Mouse (Mus musculus) CH12.LX (cell line): ENCODE results near the gene Fam50b.

Source experiments
- CTCF ChIP-seq, 2 experiments: IDR thresholded peaks in 1 of 2; conservative IDR thresholded peaks in 1 of 2; 2 replicates each; pipeline ENCODE4 v1.5.1; 2011 to 2012; ENCODE audit warnings: low read depth in 2 of 2, low read length in 2 of 2, improper control_type of control experiment in 1 of 2, inconsistent platforms in 1 of 2, mild to moderate bottlenecking in 1 of 2, moderate library complexity in 1 of 2
- E2F4 ChIP-seq: IDR thresholded peaks from 2 replicates; pipeline ENCODE4 v1.6.1; 2011; ENCODE audit warnings: low read depth, low read length, improper control_type of control experiment; ENCODE audit not compliant: insufficient replicate concordance
- EP300 ChIP-seq: IDR thresholded peaks from 2 replicates; pipeline ENCODE4 v1.6.1; 2011; ENCODE audit warnings: low read length, improper control_type of control experiment
- GABPA ChIP-seq: IDR thresholded peaks from 2 replicates; pipeline ENCODE4 v1.6.1; 2012; ENCODE audit warnings: low read depth, low read length, improper control_type of control experiment, inconsistent platforms; ENCODE audit not compliant: insufficient replicate concordance
- JUND ChIP-seq: conservative IDR thresholded peaks from 2 replicates; pipeline ENCODE4 v1.6.1; 2011; ENCODE audit warnings: low read depth, low read length, improper control_type of control experiment
- POLR2A ChIP-seq: IDR thresholded peaks from 2 replicates; pipeline ENCODE4 v1.6.1; 2011; ENCODE audit warnings: low read depth, mild to moderate bottlenecking, improper control_type of control experiment, low read length
- RAD21 ChIP-seq: IDR thresholded peaks from 2 replicates; pipeline ENCODE4 v1.6.1; 2011; ENCODE audit warnings: low read depth, mild to moderate bottlenecking, low read length, improper control_type of control experiment, moderate library complexity
- RCOR1 ChIP-seq: conservative IDR thresholded peaks from 2 replicates; pipeline ENCODE4 v1.6.1; 2012; ENCODE audit warnings: low read depth, mild to moderate bottlenecking, inconsistent platforms, low read length, improper control_type of control experiment
- TCF12 ChIP-seq: IDR thresholded peaks from 2 replicates; pipeline ENCODE4 v1.6.1; 2014; ENCODE audit warnings: low read depth, mild to moderate bottlenecking, inconsistent platforms, low read length, improper control_type of control experiment
- UBTF ChIP-seq: IDR thresholded peaks from 2 replicates; pipeline ENCODE4 v1.6.1; 2012; ENCODE audit warnings: low read depth, mild to moderate bottlenecking, inconsistent platforms, low read length, improper control_type of control experiment, moderate library complexity
- ZMIZ1 ChIP-seq: IDR thresholded peaks from 2 replicates; pipeline ENCODE4 v1.6.1; 2012; ENCODE audit warnings: low read depth, mild to moderate bottlenecking, inconsistent platforms, low read length, improper control_type of control experiment

GRCm38 (mm10) chr13:34794426-34794825 is 59.8 kb downstream of the Fam50b start:
- no peak for TF ChIP-seq UBTF
- TF ChIP-seq POLR2A, result no peak
- no peak for TF ChIP-seq JUND
- no peak for TF ChIP-seq GABPA
- no peak for TF ChIP-seq RAD21
- no peak for TF ChIP-seq CTCF (conservative IDR thresholded peaks at IDR 0.05 in 1 of 2, IDR thresholded peaks at IDR 0.05 in 1 of 2; ENCODE audit: low read depth in 2 of 2, low read length in 2 of 2)
- TF ChIP-seq RCOR1, result no peak
- no peak for TF ChIP-seq EP300
- no peak for TF ChIP-seq ZMIZ1
- TF ChIP-seq E2F4, result no peak
- no peak for TF ChIP-seq TCF12
